Mouse (Mus musculus) heart, adult 2 months (tissue): ENCODE measurements around the gene Erich6b.

ENCODE experiments used
- CTCF ChIP-seq: fragments of 200-600 bp; IDR thresholded peaks from 2 replicates; pipeline ENCODE4 v1.8.1; 2022; ENCODE audit warnings: antibody characterized with exemption, mild to moderate bottlenecking, moderate library complexity
- POLR2A ChIP-seq: fragments of 200-500 bp; IDR thresholded peaks from 2 replicates; pipeline ENCODE4 v1.6.1; 2011; ENCODE audit warnings: mild to moderate bottlenecking, low read depth, low read length, control low read depth; ENCODE audit not compliant: insufficient read depth

DNA sequence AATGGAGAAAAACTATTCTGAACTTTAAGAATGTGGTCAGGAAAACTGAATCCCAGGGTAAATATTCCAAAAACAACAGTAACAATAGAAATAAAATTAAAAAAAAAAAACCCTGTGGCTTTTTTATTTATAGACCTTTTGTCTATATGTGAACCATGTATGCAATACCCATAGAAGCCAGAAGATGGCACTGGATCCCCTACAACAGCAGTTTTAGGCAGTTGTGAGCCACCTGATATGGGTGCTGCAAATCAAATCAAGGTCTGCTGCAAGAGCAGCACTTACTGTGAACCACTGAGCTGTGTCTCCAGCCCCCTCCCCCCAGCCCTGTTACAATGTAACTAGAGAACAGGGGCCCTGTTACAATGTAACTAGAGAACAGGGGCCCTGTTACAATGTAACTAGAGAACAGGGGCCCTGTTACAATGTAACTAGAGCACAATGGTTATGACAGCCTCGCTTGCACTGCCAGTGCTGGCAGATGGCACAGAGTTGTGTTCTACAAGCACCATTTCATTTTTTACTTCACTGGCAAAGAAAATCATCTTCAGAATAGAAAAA is 27.1 kb downstream of the Erich6b start:
- no peak for TF ChIP-seq POLR2A
- TF ChIP-seq CTCF, result no peak
